Mouse (Mus musculus) lung, postnatal 0 days (tissue): ENCODE results near the gene Adam15. TPM values are rescaled to one million over a fixed set of nuclear protein-coding genes. Genes with fewer than 3 reads are reported as not detected.

Source experiments
- ATAC-seq: fragments of 200-750 bp; cut with Nextera tagmentation; 2 replicates; pipeline ENCODE4 v1.8.0; 2017; ENCODE audit warnings: moderate library complexity
- DNase-seq: peaks from one replicate; pipeline ENCODE4 v3.0.0-alpha.2; 2016; ENCODE audit warnings: low spot score
- H3K27ac ChIP-seq: fragments of 300-500 bp; sonication (generic); 2 replicates; pipeline ENCODE4 v1.5.1; 2014; ENCODE audit warnings: antibody characterized with exemption, mild to moderate bottlenecking, low read length, mixed read lengths
- H3K27me3 ChIP-seq: fragments of 300-500 bp; sonication (generic); replicated peaks from 2 replicates; pipeline ENCODE4 v1.6.1; 2014; ENCODE audit warnings: low read length, mixed read lengths; ENCODE audit not compliant: insufficient read depth
- H3K36me3 ChIP-seq: fragments of 300-500 bp; sonication (generic); 2 replicates; pipeline ENCODE4 v1.6.1; 2014; ENCODE audit warnings: low read length, mixed read lengths; ENCODE audit not compliant: insufficient read depth
- H3K4me1 ChIP-seq: fragments of 300-500 bp; sonication (generic); 2 replicates; pipeline ENCODE4 v1.6.1; 2014; ENCODE audit warnings: antibody characterized with exemption, low read depth, low read length, mixed read lengths; ENCODE audit not compliant: insufficient read depth
- H3K4me2 ChIP-seq: fragments of 300-500 bp; sonication (generic); replicated peaks from 2 replicates; pipeline ENCODE4 v1.6.1; 2014; ENCODE audit warnings: low read depth, mild to moderate bottlenecking, low read length, moderate library complexity, mixed read lengths
- H3K4me3 ChIP-seq: fragments of 300-500 bp; sonication (generic); 2 replicates; pipeline ENCODE4 v1.5.1; 2014; ENCODE audit warnings: low read depth, low read length
- H3K9ac ChIP-seq: fragments of 300-500 bp; sonication (generic); replicated peaks from 2 replicates; pipeline ENCODE4 v1.6.1; 2014; ENCODE audit warnings: low read depth, mild to moderate bottlenecking
- H3K9me3 ChIP-seq: fragments of 300-500 bp; sonication (generic); 2 replicates; pipeline ENCODE4 v1.6.1; 2016; ENCODE audit warnings: low read length, mixed read lengths
- CTCF ChIP-seq: IDR thresholded peaks from 2 replicates; pipeline ENCODE4 v1.5.1; 2016; ENCODE audit warnings: antibody characterized with exemption, mild to moderate bottlenecking
- EP300 ChIP-seq: IDR thresholded peaks from 2 replicates; pipeline ENCODE4 v1.6.1; 2016; ENCODE audit warnings: antibody characterized with exemption, mild to moderate bottlenecking, control low read depth
- WGBS: fragments of 180-500 bp; shearing (Covaris S2); extraction: QIAGEN DNeasy Blood & Tissue Kit; methylation state at CpG from one replicate; pipeline ENCODE4 v1.1.7; 2014; 5-methylcytosine and 5-hydroxymethylcytosine counted together
- polyA plus RNA-seq: library from polyadenylated mRNA; unstranded; fragments of >200 nt; fragmentation: Nextera tagmentation; extraction: Ambion mirVana; gene quantifications from 2 replicates; pipeline ENCODE4 v1.2.1, GENCODE M21; 2015

Gene Adam15
- polyA plus RNA-seq, 1 experiment from 2014 or later: 177 TPM

GRCm38 (mm10) chr3:89332013-89332412, 17.8 kb downstream of the Adam15 start:
- no peak overlapping the region for H3K27ac ChIP-seq
- no peaks in the 10 kb centered on the region for H3K9me3 ChIP-seq
- H3K9ac ChIP-seq: no peak overlapping the region
- no peak for DNase-seq
- no peak overlapping the region for H3K4me3 ChIP-seq
- no peak for TF ChIP-seq CTCF
- H3K4me1 ChIP-seq: no peaks in the 10 kb centered on the region
- H3K36me3 ChIP-seq: peaks cover 4% of the 10 kb centered on the region; the same call in 1 of the 2 replicates
- H3K4me2 ChIP-seq: no peak overlapping the region
- H3K27me3 ChIP-seq: no peaks in the 10 kb centered on the region
- no peak for ATAC-seq
- 44% methylated on average over 10 of the region's 10 CpGs for WGBS

- no peaks in the 10 kb centered on the region for H3K4me1 ChIP-seq
- no peak for DNase-seq
- H3K27ac ChIP-seq: no peak overlapping the region
- peaks cover 4% of the 10 kb centered on the region; the same call in 1 of the 2 replicates for H3K36me3 ChIP-seq
- no peak overlapping the region for H3K4me3 ChIP-seq
- H3K9me3 ChIP-seq: no peaks in the 10 kb centered on the region
- H3K27me3 ChIP-seq: no peaks in the 10 kb centered on the region
- no peak overlapping the region for H3K4me2 ChIP-seq
- no peak overlapping the region for H3K9ac ChIP-seq
- WGBS: 59% methylated on average over 13 of the region's 13 CpGs
- ATAC-seq: no peak
- no peak for TF ChIP-seq CTCF
- no peak for TF ChIP-seq EP300
Observed at GRCm38 (mm10) chr3:89331561-89331960, 18.2 kb downstream of the Adam15 start.

DNA sequence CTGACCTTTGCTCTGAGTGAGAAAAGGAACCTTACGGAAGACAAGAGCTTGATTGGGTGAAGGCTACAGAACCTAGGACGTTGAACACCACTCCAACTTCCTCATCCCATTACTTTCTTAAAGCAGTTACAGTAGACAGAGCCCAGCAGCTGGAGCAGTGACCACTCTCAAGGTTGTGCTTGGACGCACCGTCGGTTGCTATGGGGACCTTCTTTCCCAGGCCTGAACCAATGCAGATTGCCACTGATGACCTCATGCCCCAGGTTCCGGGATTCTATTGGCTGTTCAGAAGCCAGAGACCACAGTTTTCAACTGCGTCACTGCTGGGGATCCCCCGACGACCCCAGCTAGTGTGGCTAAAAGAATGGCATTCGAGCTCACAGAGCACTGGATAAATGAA, 18.8 kb downstream of the Adam15 start:
- 32% methylated on average over 10 of the region's 10 CpGs for WGBS
- DNase-seq: peak; percentile 60
- no peak for TF ChIP-seq CTCF
- no peak for TF ChIP-seq EP300
- Histone ChIP-seq H3K4me3 (no peak overlapping the region), H3K4me2 (no peak overlapping the region), H3K36me3 (peaks cover 4% of the 10 kb centered on the region; the same call in 1 of the 2 replicates), H3K27ac (no peak overlapping the region), H3K4me1 (no peaks in the 10 kb centered on the region), H3K9ac (no peak overlapping the region), H3K27me3 (no peaks in the 10 kb centered on the region), H3K9me3 (no peaks in the 10 kb centered on the region)
- ATAC-seq: peak; percentile 70

- ATAC-seq: no peak
- TF ChIP-seq EP300: no peak
- TF ChIP-seq CTCF: no peak
- H3K27ac ChIP-seq: no peak overlapping the region
Observed at GRCm38 (mm10) chr3:89330346-89330745, 19.4 kb downstream of the Adam15 start.

GRCm38 (mm10) chr3:89328623-89329022, 21.2 kb downstream of the Adam15 start:
- Histone ChIP-seq H3K4me2 (no peak overlapping the region), H3K27me3 (no peaks in the 10 kb centered on the region), H3K9ac (no peak overlapping the region), H3K4me3 (no peak overlapping the region), H3K4me1 (no peaks in the 10 kb centered on the region), H3K36me3 (0 out of 2 replicates have a peak, but pooled peaks cover under 1% of the 10 kb centered on the region), H3K27ac (no peak overlapping the region), H3K9me3 (no peaks in the 10 kb centered on the region)
- ATAC-seq (no peak), DNase-seq (no peak)
- TF ChIP-seq CTCF (no peak), EP300 (no peak)
- WGBS: 25% methylated on average over 4 of the region's 4 CpGs

More at GRCm38 (mm10) chr3:89330346-89330745, 19.4 kb downstream of the Adam15 start:
- H3K27me3 ChIP-seq: no peaks in the 10 kb centered on the region
- H3K4me1 ChIP-seq: no peaks in the 10 kb centered on the region
- no peak overlapping the region for H3K9ac ChIP-seq
- 77% methylated on average over 3 of the region's 3 CpGs for WGBS
- no peak overlapping the region for H3K4me2 ChIP-seq
- H3K9me3 ChIP-seq: no peaks in the 10 kb centered on the region
- H3K4me3 ChIP-seq: no peak overlapping the region
- H3K36me3 ChIP-seq: peaks cover 4% of the 10 kb centered on the region; the same call in 1 of the 2 replicates
- no peak for DNase-seq

DNA sequence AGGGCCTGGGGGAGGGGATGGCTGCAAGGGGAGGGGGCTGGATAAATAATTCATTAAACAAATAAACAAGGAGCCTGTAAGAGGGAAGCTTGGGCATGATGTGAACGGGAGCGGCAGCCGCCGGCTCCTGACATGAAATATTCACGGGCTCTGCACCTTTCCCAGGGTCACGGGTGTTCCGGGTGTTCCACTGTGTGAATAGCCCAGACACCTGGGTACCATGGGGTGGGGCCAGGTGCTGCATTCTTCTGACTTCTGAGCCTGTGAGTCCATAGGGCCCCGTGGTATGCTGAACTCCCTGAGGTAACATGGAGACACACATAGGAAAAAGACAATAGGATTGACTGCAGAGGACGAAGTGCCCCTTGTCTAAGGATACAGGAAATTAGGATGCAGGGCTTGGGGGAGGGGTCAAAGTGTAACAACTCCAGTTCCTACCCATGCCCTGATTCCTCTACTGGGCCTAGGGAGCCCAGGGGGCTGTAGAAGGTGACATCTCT, 22.4 kb downstream of the Adam15 start:
- 37% methylated on average over 9 of the region's 9 CpGs for WGBS
- DNase-seq (no peak), ATAC-seq (peak; percentile 18; the same call in 1 of the 2 replicates)
- Histone ChIP-seq H3K4me1 (peaks cover 2% of the 10 kb centered on the region; the same call in 1 of the 2 replicates), H3K4me2 (no peak overlapping the region), H3K4me3 (no peak overlapping the region), H3K27ac (no peak overlapping the region), H3K9me3 (no peaks in the 10 kb centered on the region), H3K36me3 (no peaks in the 10 kb centered on the region), H3K9ac (no peak overlapping the region), H3K27me3 (no peaks in the 10 kb centered on the region)
- TF ChIP-seq EP300 (no peak), CTCF (no peak)
